Mouse (Mus musculus) ZHBTc4 (cell line): Measurements from ENCODE around the gene Il11.
A peak's percentile ranks its signal among the peaks of the same experiment; 100 is the strongest.
"Not testable (repeated sequence)": the region's sequence is repeated elsewhere in the genome, so short reads cannot be mapped to it uniquely, and the experiment has no call there.

ENCODE experiments used
- DNase-seq: peaks from one replicate; pipeline ENCODE4 v3.0.0-alpha.2; 2011; ENCODE audit warnings: low read depth, low spot score

Gene Il11

GRCm38 (mm10) chr7:4782759-4783158, at the start of gene Il11, which contains the start of gene Tmem190:
Gene Il11, minus strand, starts transcription at chr7:4782859.
Gene Tmem190, plus strand, starts transcription at chr7:4782937.
- DNase-seq: no peak

DNA sequence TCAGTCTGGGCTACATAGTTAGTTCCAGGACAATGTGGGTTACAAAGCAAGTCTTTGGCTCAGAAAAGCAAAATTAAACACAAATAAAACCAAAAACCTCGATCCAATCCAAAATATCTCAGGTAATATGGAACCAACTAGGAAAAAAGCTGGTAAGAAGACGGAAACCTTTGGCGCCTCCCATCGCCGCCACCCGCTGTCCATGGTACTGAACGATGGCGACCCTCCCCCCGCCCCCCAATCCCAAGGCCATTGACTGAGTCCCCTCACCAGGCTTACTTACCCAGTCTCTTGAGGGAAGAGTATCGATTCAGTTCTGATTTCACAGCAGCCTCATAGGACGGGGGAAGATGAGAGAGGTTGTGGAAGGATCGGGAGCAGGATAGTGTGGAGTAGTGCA, 47.8 kb upstream of the Il11 start:
- DNase-seq: no peak

- DNase-seq: peak; percentile 80
Observed at GRCm38 (mm10) chr7:4825365-4825764, 42.7 kb upstream of the Il11 start.

GRCm38 (mm10) chr7:4822162-4822907, 39.7 kb upstream of the Il11 start:
- DNase-seq: peak; percentile 78

GRCm38 (mm10) chr7:4821690-4822089, 39.0 kb upstream of the Il11 start:
- no peak for DNase-seq

GRCm38 (mm10) chr7:4820925-4821324, 38.3 kb upstream of the Il11 start:
- DNase-seq: peak; percentile 98

GRCm38 (mm10) chr7:4816559-4816958, 33.9 kb upstream of the Il11 start:
- DNase-seq: no peak

- DNase-seq: no peak
Observed at GRCm38 (mm10) chr7:4813105-4813791, 30.6 kb upstream of the Il11 start.

DNA sequence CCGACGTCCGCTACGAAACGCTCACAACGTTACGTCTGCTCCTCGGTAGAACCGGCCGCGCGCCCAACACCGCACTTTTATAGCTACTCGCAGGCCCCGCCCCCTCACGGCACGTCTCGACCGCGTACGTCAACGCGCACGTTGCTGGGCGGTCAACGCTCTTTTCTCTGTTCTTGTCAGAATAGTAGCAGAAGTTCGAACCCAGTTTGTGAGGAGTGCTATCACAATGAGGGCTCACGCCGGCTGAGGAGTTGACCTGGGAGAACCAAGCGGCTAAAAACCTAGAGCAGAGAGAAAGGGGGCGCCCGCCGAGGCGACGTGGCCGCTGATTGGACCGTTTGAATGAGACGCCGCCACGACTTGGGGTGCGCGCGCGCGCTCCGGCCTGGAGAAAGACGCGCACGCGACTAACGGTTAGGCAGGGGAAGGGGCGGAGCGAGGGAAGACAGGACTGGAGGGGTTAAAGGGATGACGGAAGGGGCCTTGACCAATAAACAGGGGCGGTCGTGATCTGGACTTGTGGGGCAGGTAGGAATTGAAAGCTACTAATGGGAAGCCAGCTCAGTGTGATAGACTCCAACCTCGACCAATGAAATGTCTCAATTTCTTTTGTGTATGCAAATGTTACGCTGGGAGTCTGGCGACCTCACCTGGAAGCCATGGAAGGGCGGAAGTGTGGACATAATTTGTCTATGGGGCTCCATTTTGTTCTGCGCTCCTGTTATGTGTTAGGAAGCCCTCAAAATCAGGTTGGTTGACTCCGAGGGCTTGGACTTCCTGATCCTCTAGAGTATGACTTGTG, 29.8 kb upstream of the Il11 start, which contains the start of gene Ube2s:
Gene Ube2s, minus strand, starts transcription at position 288 of the 802 bp plus-strand sequence.
- DNase-seq: peak; percentile 100

GRCm38 (mm10) chr7:4811842-4812302, 29.2 kb upstream of the Il11 start:
- peak; percentile 32 for DNase-seq

GRCm38 (mm10) chr7:4811131-4811530, 28.5 kb upstream of the Il11 start:
- not testable (repeated sequence) for DNase-seq

- DNase-seq: peak; percentile 83
Observed at GRCm38 (mm10) chr7:4806716-4807115, 24.1 kb upstream of the Il11 start.

DNA sequence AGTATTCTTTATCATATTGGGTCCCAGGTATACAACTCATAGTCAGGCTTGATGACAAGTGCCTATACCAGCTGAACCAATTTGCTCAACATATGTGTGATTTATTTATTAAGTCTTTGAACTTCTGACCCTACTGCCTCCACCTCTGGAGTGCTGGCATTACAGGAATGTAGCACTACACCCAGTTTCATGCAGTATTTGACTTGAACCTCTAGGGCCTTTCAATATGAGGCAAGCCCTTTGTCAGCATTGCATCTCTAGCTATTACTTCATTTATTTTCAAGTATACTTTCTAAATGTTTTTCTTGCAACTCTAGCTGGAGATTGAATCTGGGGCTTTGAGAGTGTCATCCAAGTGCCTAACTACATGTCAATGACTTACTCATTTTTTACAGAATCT, 19.6 kb upstream of the Il11 start:
- DNase-seq: peak; percentile 49

DNA sequence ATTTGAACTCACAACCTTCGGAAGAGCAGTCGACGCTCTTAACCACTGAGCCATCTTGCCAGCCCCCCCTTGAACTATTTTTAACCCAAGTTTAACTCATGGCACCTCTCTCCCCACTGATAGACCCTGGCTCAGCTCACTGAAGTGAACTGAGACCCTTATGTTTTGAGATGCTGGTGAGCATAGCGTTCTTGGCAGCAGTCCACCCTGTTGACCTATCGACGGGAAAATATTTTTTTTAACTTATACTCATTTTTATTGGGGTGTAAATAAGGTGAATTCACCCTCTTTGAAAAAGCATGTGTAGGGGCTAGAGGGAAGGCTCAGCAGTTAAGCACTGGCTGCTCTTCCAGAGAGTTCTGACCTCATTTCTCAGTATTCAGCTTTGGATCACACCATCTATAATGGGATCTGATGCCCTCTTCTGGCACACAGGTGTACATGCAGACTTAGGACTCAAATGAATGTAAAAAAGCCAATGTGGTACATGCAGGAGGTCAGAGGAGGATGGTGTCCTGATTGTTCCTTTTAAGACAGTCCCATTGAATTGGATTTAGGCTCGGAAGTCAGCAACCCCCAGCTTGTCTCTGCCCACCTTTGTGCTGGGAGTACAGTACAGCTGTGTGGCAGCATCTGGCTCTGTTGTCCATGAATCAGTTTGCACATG, 13.2 kb upstream of the Il11 start:
- DNase-seq: peak; percentile 80

DNA sequence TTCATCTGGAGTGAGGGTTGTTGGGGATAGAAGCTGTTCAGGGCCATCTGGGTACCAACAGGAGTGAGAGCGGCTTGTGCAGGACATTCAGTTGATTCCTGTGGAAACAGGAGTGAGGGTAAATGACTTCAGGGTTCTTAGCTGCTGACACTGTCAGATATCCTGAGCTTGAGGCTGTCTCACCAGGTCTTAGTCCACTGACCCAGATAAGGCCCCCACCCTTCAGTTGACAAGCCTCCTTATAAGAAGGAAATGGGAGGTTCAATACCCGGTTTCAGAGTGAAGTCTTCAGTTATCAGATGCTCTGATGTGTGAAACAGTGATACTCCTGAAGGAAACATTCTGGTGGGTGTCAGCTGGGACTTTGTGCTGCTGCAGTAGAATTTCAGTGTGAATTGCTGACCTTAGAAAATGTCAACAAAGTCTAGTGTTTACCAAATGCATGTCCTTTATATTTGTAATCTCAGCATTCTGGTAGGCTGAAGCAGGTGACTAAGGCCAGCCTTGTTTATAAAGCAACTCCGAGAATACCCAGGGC, 12.0 kb upstream of the Il11 start:
- DNase-seq: no peak

- DNase-seq: peak; percentile 38
Observed at GRCm38 (mm10) chr7:4793674-4794073, 11.0 kb upstream of the Il11 start.

- DNase-seq: peak; percentile 32
Observed at GRCm38 (mm10) chr7:4793248-4793647, 10.6 kb upstream of the Il11 start.

DNA sequence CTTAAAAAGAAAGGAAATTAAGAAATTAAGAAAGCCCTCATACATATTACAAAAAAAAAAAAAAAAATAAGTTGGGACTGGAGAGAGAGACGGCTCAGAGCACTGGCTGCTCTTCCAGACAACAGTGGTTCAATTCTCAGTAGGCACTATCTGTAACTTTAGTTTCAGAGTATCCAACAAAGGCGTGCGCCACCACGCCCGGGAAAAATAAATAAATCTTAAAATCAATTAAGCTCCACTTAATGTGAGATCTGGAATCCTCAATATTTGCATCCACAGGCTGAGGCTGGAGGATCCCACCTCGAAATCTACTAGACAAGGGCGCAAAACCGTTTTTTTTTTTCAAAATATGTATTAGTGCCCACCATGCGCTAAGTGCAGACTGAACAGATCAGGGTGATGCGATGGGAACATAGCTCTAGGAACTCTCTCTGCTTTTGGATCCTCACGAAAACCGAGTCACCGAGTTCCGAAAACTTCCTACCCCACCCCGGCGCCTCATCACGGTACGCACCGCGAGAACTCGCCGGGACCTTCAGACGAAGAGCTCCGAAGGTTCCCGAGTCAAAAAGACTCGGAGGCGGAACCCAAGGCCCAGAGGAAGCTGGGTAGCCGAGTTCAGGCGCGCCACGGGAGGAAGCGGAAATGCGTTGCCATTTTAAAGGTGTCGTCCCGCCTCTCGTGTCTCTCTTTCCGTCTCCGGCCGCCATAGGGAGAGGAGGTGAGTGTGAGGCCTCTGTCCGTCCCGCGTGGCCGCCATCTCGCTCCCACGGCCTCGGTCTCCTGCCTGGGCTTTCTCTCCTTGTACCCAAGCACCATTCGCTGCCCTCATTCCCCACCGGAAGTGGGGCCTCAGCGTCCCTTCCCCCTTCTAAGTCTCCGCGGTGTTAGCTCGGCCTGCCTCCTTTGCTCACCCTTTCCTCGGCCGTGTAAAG, 9.9 kb upstream of the Il11 start, which contains the start of gene Rpl28:
Gene Rpl28, plus strand, starts transcription at position 597 of the 935 bp plus-strand sequence.
- DNase-seq: peak; percentile 98

DNA sequence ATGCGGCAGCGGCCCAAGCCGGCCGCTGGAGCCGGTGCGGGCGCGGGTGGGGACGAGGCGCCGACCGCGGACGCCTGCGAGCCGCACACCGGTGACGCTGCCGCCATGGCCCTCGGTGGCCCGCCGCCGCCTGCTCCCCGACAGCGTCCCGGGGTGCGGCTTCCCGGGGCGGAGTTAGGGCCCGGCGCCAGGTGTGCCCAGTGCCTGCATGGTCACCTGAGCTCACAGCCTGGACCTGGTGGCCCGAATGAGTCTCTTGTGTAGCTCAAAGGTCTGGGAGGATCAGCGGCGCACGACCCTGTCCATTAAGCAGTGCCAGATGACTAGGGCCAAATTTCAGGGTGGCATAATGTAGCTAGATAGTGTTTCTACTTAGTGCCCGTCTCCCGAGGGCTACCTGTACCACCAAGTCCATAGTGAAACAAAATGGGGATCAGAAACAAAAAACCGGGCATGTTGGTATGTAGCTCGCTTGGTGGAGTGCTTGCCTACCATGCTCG, 6.8 kb upstream of the Il11 start, which contains the start of gene Tmem238:
Gene Tmem238, minus strand, starts transcription at position 221 of the 500 bp plus-strand sequence.
- DNase-seq: peak; percentile 24
